Mouse (Mus musculus): Measurements from ENCODE around the gene Sptan1. TPM values are rescaled to one million over a fixed set of nuclear protein-coding genes. Genes with fewer than 3 reads are reported as not detected.

Sptan1 gene
- total RNA-seq, 1 experiment from 2014 or later = 135 TPM

- no peak for ATAC-seq (replicated peaks in 1 of 2; ENCODE audit: insufficient read depth in 1 of 2, low FRiP score in 2 of 2, low TSS enrichment in 1 of 2, low read depth in 1 of 2, poor library complexity in 2 of 2, severe bottlenecking in 2 of 2)
Observed at GRCm38 (mm10) chr2:30067031-30067888, 101.9 kb downstream of the Sptan1 start.

DNA sequence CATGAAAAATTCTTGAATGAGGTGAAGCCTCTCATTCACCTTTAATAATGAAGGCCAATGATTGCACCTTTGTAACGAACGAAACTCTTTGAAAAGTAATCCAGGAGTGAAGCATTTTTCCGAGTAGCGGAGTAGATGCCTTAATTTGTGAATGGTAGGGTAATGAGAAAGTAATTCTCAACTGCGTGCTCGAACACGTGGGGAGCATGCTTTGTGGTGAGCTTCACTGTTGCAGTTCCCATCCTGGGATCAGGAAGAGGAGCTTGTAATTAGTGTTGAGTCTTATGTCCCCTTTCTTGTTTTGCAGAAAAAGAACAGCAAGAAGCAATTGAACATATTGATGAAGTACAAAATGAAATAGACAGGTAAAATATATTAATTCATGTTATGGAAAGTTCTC, 102.6 kb downstream of the Sptan1 start:
- no peak for ATAC-seq (replicated peaks in 1 of 2; ENCODE audit: insufficient read depth in 1 of 2, low FRiP score in 2 of 2, low TSS enrichment in 1 of 2, low read depth in 1 of 2, poor library complexity in 2 of 2, severe bottlenecking in 2 of 2)

- no peak for ATAC-seq (replicated peaks in 1 of 2; ENCODE audit: insufficient read depth in 1 of 2, low FRiP score in 2 of 2, low TSS enrichment in 1 of 2, low read depth in 1 of 2, poor library complexity in 2 of 2, severe bottlenecking in 2 of 2)
Observed at GRCm38 (mm10) chr2:30072875-30073274, 107.5 kb downstream of the Sptan1 start.

DNA sequence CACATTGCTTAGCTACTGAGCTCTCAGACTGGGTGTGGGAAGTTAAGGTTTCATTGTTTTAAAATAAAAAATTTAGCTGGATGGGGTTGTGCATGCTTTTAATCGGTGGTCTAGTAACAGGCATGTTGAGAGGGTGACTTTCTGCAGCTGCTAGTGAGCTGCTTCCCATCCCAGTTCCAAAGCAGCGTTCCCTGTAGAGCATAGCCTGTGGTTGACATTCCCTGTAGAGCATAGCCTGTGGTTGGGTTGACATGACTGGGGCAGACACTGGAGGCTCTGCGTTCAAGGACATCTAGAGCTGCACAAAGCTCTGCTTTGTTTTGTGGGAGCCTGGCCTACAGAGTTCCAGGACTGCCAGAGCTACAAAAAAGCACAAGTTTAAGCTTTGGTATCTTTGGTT, 107.9 kb downstream of the Sptan1 start:
- ATAC-seq (replicated peaks in 1 of 2; ENCODE audit: insufficient read depth in 1 of 2, low FRiP score in 2 of 2, low TSS enrichment in 1 of 2, low read depth in 1 of 2, poor library complexity in 2 of 2, severe bottlenecking in 2 of 2) = no peak

DNA sequence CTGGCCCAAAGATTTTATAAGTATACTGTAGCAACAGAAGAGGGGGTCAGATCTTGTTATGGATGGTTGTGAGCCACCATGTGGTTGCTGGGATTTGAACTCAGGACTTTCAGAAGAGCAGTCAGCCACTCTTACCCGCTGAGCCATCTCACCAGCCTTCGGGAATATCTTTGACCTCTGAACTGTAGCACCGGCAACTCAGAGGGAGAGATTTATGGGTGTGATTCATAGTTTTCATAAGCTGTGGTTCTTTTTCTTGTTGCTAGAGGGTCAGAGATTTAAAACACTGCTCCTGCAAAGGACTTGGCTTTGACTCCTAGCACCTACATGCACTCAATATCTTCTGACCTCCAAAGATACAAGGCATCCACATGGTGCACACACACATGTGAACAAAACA, 110.3 kb downstream of the Sptan1 start:
- ATAC-seq (replicated peaks in 1 of 2; ENCODE audit: insufficient read depth in 1 of 2, low FRiP score in 2 of 2, low TSS enrichment in 1 of 2, low read depth in 1 of 2, poor library complexity in 2 of 2, severe bottlenecking in 2 of 2) = no peak

GRCm38 (mm10) chr2:30076439-30076838, 111.1 kb downstream of the Sptan1 start:
- no peak for ATAC-seq (replicated peaks in 1 of 2; ENCODE audit: insufficient read depth in 1 of 2, low FRiP score in 2 of 2, low TSS enrichment in 1 of 2, low read depth in 1 of 2, poor library complexity in 2 of 2, severe bottlenecking in 2 of 2)

- ATAC-seq (replicated peaks in 1 of 2; ENCODE audit: insufficient read depth in 1 of 2, low FRiP score in 2 of 2, low TSS enrichment in 1 of 2, low read depth in 1 of 2, poor library complexity in 2 of 2, severe bottlenecking in 2 of 2) = peak; percentile 9 to 27; a peak in 2 of 4 replicates
Observed at GRCm38 (mm10) chr2:30076959-30077358, 111.6 kb downstream of the Sptan1 start.

- peak; percentile 77 to 85 for ATAC-seq (replicated peaks in 1 of 2; ENCODE audit: insufficient read depth in 1 of 2, low FRiP score in 2 of 2, low TSS enrichment in 1 of 2, low read depth in 1 of 2, poor library complexity in 2 of 2, severe bottlenecking in 2 of 2)
Observed at GRCm38 (mm10) chr2:30077502-30078348, 112.4 kb downstream of the Sptan1 start, which contains the start of gene Pkn3. Gene Pkn3, plus strand, starts transcription at chr2:30077684.

DNA sequence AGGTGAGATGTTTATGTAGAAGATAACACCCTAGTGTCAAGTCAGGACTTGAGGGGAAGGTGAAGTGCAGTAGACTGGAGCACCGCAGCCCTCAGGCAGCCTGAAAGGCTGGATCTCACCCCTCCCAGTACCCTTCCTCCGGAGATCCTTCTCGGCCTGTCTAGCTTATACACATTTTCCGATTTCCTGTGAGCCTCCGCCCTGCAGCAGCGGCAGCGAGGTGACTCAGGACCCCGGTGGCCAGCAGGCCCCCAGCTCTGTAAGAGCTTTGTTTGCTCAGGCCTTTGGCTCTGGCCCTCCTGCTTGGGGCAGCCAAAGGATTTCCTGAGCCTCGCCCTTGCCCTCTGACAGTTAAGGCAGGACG, 113.0 kb downstream of the Sptan1 start:
- peak in 1 of 2 experiments; percentile 29; a peak in 2 of 4 replicates for ATAC-seq (replicated peaks in 1 of 2; ENCODE audit: insufficient read depth in 1 of 2, low FRiP score in 2 of 2, low TSS enrichment in 1 of 2, low read depth in 1 of 2, poor library complexity in 2 of 2, severe bottlenecking in 2 of 2)

DNA sequence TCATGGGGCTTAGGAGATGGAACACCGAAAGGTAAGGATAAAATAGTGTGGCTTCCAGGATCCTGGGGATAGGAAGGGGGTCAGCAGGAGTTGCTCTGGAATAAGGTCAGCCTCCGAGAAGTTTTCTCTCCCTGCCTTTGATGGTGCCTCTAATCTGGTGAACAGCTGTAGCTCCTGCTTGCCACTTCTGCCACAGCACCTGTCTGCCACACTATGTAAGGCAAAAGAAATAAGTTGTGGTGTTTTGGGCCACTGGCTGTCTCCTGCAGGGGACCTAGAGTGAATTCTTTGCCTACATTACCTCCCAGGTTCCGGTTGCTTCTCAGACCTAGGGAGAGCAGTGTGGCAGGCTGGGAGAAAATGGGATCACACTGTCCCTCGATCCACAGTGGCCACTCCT, 113.4 kb downstream of the Sptan1 start:
- ATAC-seq (replicated peaks in 1 of 2; ENCODE audit: insufficient read depth in 1 of 2, low FRiP score in 2 of 2, low TSS enrichment in 1 of 2, low read depth in 1 of 2, poor library complexity in 2 of 2, severe bottlenecking in 2 of 2) = no peak

DNA sequence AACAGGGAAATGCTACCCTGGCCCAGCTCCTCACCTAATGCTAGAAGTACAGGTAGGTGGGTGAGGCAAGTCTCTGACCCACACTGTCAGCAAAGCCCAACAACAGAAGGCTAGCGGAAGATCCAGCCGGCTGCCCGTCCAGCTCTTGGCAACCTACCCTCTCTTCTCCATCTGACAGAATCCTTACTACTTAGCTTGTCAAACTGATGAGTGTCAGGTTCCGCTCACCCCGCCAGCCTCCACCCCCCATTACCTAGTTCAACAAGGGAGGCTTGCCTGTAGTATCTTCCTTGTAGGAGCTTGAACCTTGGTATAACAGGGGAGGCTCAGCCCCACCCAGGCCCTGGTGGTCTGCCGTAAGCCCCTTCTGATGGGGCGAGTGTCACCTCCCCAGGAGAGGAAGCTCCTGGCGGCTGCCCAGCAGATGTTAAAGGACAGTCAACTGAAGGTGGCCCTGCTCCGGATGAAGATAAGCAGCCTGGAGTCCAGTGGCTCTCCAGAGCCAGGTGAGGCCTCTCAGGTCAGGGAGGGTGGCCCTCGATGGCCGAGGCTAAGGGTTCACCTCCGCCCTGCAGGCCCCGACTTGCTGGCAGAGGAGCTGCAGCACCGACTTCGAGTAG, 114.9 kb downstream of the Sptan1 start:
- ATAC-seq (replicated peaks in 1 of 2; ENCODE audit: insufficient read depth in 1 of 2, low FRiP score in 2 of 2, low TSS enrichment in 1 of 2, low read depth in 1 of 2, poor library complexity in 2 of 2, severe bottlenecking in 2 of 2) = no peak

Other genes with a start within 250 kb of the Sptan1 start
- gene Gm13420, start 213.9 kb upstream of the Sptan1 start, total RNA-seq (2017) = not detected in 2 replicates
- not detected in 2 replicates for gene Gm13547, start 206.2 kb upstream of the Sptan1 start, total RNA-seq (2017)
- 3.6 and 5.3 TPM in 2 replicates for gene Coq4, start 178.1 kb upstream of the Sptan1 start, total RNA-seq (2017)
- 22.0 and 31.3 TPM in 2 replicates for gene Trub2, start 177.1 kb upstream of the Sptan1 start, total RNA-seq (2017)
- 6.4 and 8.6 TPM in 2 replicates for gene Slc27a4, start 162.9 kb upstream of the Sptan1 start, total RNA-seq (2017)
- gene Urm1, start 145.5 kb upstream of the Sptan1 start, total RNA-seq (2017) = 14.9 and 16.8 TPM in 2 replicates
- 6.1 and 7.7 TPM in 2 replicates for gene Cercam, start 96.4 kb upstream of the Sptan1 start, total RNA-seq (2017)
- gene Odf2, start 76.3 kb upstream of the Sptan1 start, total RNA-seq (2017) = 82.9 and 92.5 TPM in 2 replicates
- gene Gle1, start 30.1 kb upstream of the Sptan1 start, total RNA-seq (2017) = 71.4 and 79.7 TPM in 2 replicates
- gene Wdr34, start 83.3 kb downstream of the Sptan1 start, total RNA-seq (2017) = 8.4 and 11.6 TPM in 2 replicates
- 1,010 and 1,764 TPM in 2 replicates for gene Set, start 91.8 kb downstream of the Sptan1 start, total RNA-seq (2017)
- gene Pkn3, start 112.1 kb downstream of the Sptan1 start, total RNA-seq (2017) = 20.9 and 24.7 TPM in 2 replicates
- gene Zdhhc12, start 128.1 kb downstream of the Sptan1 start, total RNA-seq (2017) = 5.4 and 6.5 TPM in 2 replicates
- gene Zer1, start 159.0 kb downstream of the Sptan1 start, total RNA-seq (2017) = 12.6 and 15.6 TPM in 2 replicates
- 31.4 and 35.0 TPM in 2 replicates for gene Tbc1d13, start 168.2 kb downstream of the Sptan1 start, total RNA-seq (2017)
- gene Endog, start 205.9 kb downstream of the Sptan1 start, total RNA-seq (2017) = 3.2 and 8.1 TPM in 2 replicates
- gene Spout1, start 212.9 kb downstream of the Sptan1 start, total RNA-seq (2017) = 24.7 and 42.1 TPM in 2 replicates
- gene Kyat1, start 240.3 kb downstream of the Sptan1 start, total RNA-seq (2017) = 9.3 and 10.3 TPM in 2 replicates